ENCODE assay signal across 15 mouse cellular contexts in the genomic region with DNA sequence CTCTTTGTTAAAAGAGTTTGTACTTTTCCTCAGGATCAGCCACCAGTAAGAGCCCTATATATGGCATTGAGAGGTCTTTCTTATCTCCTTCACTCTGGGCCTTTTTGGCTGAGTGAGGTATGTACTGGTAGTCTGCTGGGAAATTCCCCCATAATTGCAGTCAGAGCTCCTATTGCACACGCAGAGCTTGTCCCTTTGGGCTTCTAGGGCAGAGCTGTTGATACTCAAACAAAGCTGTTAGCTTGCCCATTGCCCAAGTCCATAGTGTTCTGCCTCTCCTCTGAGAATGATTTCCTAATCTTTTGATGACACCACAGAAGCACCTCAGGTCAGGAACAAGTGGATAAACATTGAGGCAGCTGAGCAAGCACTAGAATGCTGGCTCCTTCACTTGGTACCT. TPM values are rescaled to one million over a fixed set of nuclear protein-coding genes. Genes with fewer than 3 reads are reported as not detected.
DNase-seq lines count a peak whose midpoint lies in the region; ATAC-seq lines count a peak whose summit lies in the region.
"Had no signal": no experiment of that assay in that cellular context is flagged by ENCODE, and none has a peak within 500 bp of the region (broad histone marks: within the 10 kb centered on the region; RNA-seq: fewer than 3 reads in every experiment).

No protein-coding gene starts in this region.

- no peak overlapping the region for H3K4me2 ChIP-seq in embryonic facial prominence, embryonic 15.5 days (replicated peaks)
- no peak overlapping the region for H3K4me2 ChIP-seq in liver, embryonic 13.5 days
- no peak overlapping the region for H3K4me2 ChIP-seq in forebrain, embryonic 16.5 days (ENCODE audit: low read length)
- H3K4me2 ChIP-seq: neural tube, embryonic 13.5 days had no signal

- H3K36me3 ChIP-seq in embryonic facial prominence, embryonic 15.5 days = no peaks in the 10 kb centered on the region
- no peaks in the 10 kb centered on the region for H3K36me3 ChIP-seq in liver, embryonic 13.5 days
- H3K36me3 ChIP-seq in forebrain, embryonic 16.5 days (ENCODE audit: control insufficient read depth, insufficient read depth) = no peaks in the 10 kb centered on the region
- H3K36me3 ChIP-seq: neural tube, embryonic 13.5 days had no signal

- DNase-seq in kidney, adult 11 months = peak; percentile 47
- DNase-seq in kidney, postnatal 10 days = no peak
- DNase-seq in adipocyte (ENCODE audit: low spot score) = peak; percentile 47
- no peak for DNase-seq in liver, embryonic 13.5 days
- no peak for DNase-seq in spleen, adult 12 weeks (ENCODE audit: low spot score)
- DNase-seq in adrenal gland, adult 18-20 months (ENCODE audit: low spot score in 2 of 2) = no peak
- DNase-seq: adrenal gland, adult 2 months; cerebellum, postnatal 14 days; forebrain, postnatal 0 days; thymus, adult 18-20 months had no signal

- H3K4me1 ChIP-seq in embryonic facial prominence, embryonic 15.5 days = peaks cover 38% of the 10 kb centered on the region
- H3K4me1 ChIP-seq in liver, embryonic 13.5 days (replicated peaks) = peaks cover 48% of the 10 kb centered on the region
- 0 out of 2 replicates have a peak, but pooled peaks cover 2% of the 10 kb centered on the region for H3K4me1 ChIP-seq in forebrain, embryonic 16.5 days (replicated peaks; ENCODE audit: control insufficient read depth, insufficient read depth, low read length)

- H3K27ac ChIP-seq in embryonic facial prominence, embryonic 15.5 days (replicated peaks) = peak overlapping the region; percentile 35; the same call in 1 of the 2 replicates
- H3K27ac ChIP-seq in liver, embryonic 13.5 days = peak overlapping the region; percentile 54; the same call in 1 of the 2 replicates
- no peak overlapping the region for H3K27ac ChIP-seq in forebrain, embryonic 16.5 days (ENCODE audit: low read length)
- H3K27ac ChIP-seq: neural tube, embryonic 13.5 days had no signal

- no peaks in the 10 kb centered on the region for H3K27me3 ChIP-seq in embryonic facial prominence, embryonic 15.5 days
- no peaks in the 10 kb centered on the region for H3K27me3 ChIP-seq in liver, embryonic 13.5 days
- peaks cover 9% of the 10 kb centered on the region; the same call in 1 of the 2 replicates for H3K27me3 ChIP-seq in forebrain, embryonic 16.5 days (replicated peaks; ENCODE audit: control insufficient read depth, insufficient read depth, low read length)
- H3K27me3 ChIP-seq: neural tube, embryonic 13.5 days; Patski had no signal

- peak; percentile 26; the same call in 1 of the 2 replicates for ATAC-seq in embryonic facial prominence, embryonic 15.5 days (ENCODE audit: insufficient number of reproducible peaks, low FRiP score, low TSS enrichment, low read depth)
- peak; percentile 75 for ATAC-seq in liver, embryonic 13.5 days (ENCODE audit: low read depth)
- no peak for ATAC-seq in forebrain, embryonic 16.5 days
- ATAC-seq: forebrain, postnatal 0 days; midbrain, embryonic 16.5 days; Patski had no signal

- WGBS in embryonic facial prominence, embryonic 15.5 days = 27% methylated on average over 1 of the region's 1 CpGs
- WGBS in liver, embryonic 13.5 days (ENCODE audit: insufficient replicate concordance) = 63% methylated on average over 1 of the region's 1 CpGs
- WGBS in forebrain, embryonic 16.5 days = 73% methylated on average over 1 of the region's 1 CpGs

- no peak overlapping the region for H3K4me3 ChIP-seq in embryonic facial prominence, embryonic 15.5 days (replicated peaks)
- no peak overlapping the region for H3K4me3 ChIP-seq in liver, embryonic 13.5 days (replicated peaks)
- H3K4me3 ChIP-seq in forebrain, embryonic 16.5 days (replicated peaks; ENCODE audit: low read length) = no peak overlapping the region
- H3K4me3 ChIP-seq: neural tube, embryonic 13.5 days had no signal

- no peak overlapping the region for H3K9ac ChIP-seq in embryonic facial prominence, embryonic 15.5 days
- no peak overlapping the region for H3K9ac ChIP-seq in liver, embryonic 13.5 days
- no peak overlapping the region for H3K9ac ChIP-seq in forebrain, embryonic 16.5 days (replicated peaks; ENCODE audit: low read depth, low read length)
- H3K9ac ChIP-seq: forebrain, postnatal 0 days; neural tube, embryonic 13.5 days had no signal

- H3K9me3 ChIP-seq in embryonic facial prominence, embryonic 15.5 days (replicated peaks) = no peaks in the 10 kb centered on the region
- no peaks in the 10 kb centered on the region for H3K9me3 ChIP-seq in liver, embryonic 13.5 days (replicated peaks)
- no peaks in the 10 kb centered on the region for H3K9me3 ChIP-seq in forebrain, embryonic 16.5 days (ENCODE audit: control insufficient read depth, low read length)
- H3K9me3 ChIP-seq: neural tube, embryonic 13.5 days had no signal

RNA-seq across cellular contexts. Expression of gene Ccdc34, which starts 32.7 kb away (rescaled TPM):
- polyA plus RNA-seq in embryonic facial prominence, embryonic 15.5 days (2015; fragmentation: Nextera tagmentation; extraction: Ambion mirVana) = 47.1 and 48.2 TPM in 2 replicates
- 26.2 and 34.1 TPM in 2 replicates for polyA plus RNA-seq in liver, embryonic 13.5 days (2015; fragmentation: Nextera tagmentation; extraction: Ambion mirVana)
- 31.2 and 33.5 TPM in 2 replicates for polyA plus RNA-seq in forebrain, embryonic 16.5 days (2015; fragmentation: Nextera tagmentation; extraction: Ambion mirVana)
- total RNA-seq in adrenal gland, adult 18-20 months (2021) = 1 to 10 TPM; 5.6 to 6.4 TPM

Comparison
In these comparisons a context has a peak if more than half of its experiments do, and no peak if none do; other contexts are left out.
1. DNase-seq: peak in kidney, adult 11 months (single experiment) and adipocyte (single experiment); none in kidney, postnatal 10 days (single experiment), liver, embryonic 13.5 days (single experiment), spleen, adult 12 weeks (single experiment) and adrenal gland, adult 18-20 months (0 of 2).